Mouse (Mus musculus): Measurements from ENCODE around the gene Sectm1a.

DNA sequence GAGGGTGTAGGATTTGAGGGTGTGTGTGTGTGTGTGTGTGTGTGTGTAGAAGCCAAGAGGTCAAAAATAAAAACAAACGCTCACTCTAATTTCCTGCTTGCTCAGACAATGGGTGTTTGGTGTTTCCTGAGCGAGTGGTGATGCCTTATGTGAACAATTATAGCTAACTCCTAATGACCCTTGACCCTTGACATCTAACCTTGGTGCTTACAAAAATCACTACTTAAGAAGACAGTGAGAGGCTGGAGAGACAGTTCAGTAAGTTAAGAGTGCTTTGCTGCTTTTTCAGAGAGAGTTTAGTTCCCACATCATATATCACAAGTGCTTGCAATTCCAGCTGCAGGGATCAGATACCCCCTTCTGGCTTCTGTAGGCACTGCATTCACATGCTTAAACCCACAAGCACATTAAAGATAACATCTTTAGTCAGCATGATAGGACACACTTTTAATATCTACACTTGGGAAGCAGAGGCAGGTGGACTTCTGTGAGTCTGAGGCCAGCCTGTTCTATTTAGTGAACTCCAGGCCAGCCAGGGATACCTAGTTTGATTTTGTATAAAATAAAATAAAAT is 33.1 kb downstream of the Sectm1a start:
- no peak for TF ChIP-seq CTCF (conservative IDR thresholded peaks at IDR 0.05; ENCODE audit: insufficient read depth, insufficient read length, low read depth, low read length)
- no peak for TF ChIP-seq POLR2A (IDR thresholded peaks at IDR 0.05; ENCODE audit: low read depth, low read length)
